Mouse (Mus musculus): Measurements from ENCODE around the gene Eif4e.

Gene Eif4e

GRCm38 (mm10) chr3:138587137-138587536 lies 61.2 kb downstream of the Eif4e start:
- DNase-seq (ENCODE audit: low spot score) = no peak

- DNase-seq (ENCODE audit: low spot score) = no peak
Observed at GRCm38 (mm10) chr3:138588001-138588400, 62.0 kb downstream of the Eif4e start.

- DNase-seq (ENCODE audit: low spot score) = no peak
Observed at GRCm38 (mm10) chr3:138591002-138591401, 65.0 kb downstream of the Eif4e start.

- no peak for DNase-seq (ENCODE audit: low spot score)
Observed at GRCm38 (mm10) chr3:138591806-138592365, 65.9 kb downstream of the Eif4e start.

GRCm38 (mm10) chr3:138593131-138593530 lies 67.2 kb downstream of the Eif4e start:
- DNase-seq (ENCODE audit: low spot score) = no peak

- DNase-seq (ENCODE audit: low spot score) = no peak
Observed at GRCm38 (mm10) chr3:138593911-138594310, 67.9 kb downstream of the Eif4e start.

GRCm38 (mm10) chr3:138601076-138601475 lies 75.1 kb downstream of the Eif4e start:
- no peak for DNase-seq (ENCODE audit: low spot score)

- DNase-seq (ENCODE audit: low spot score) = no peak
Observed at GRCm38 (mm10) chr3:138605132-138605531, 79.2 kb downstream of the Eif4e start.

- no peak for DNase-seq (ENCODE audit: low spot score)
Observed at GRCm38 (mm10) chr3:138608665-138609064, 82.7 kb downstream of the Eif4e start.
